Mouse (Mus musculus): ENCODE measurements around the gene Ncbp1.

The Ncbp1 gene

DNA sequence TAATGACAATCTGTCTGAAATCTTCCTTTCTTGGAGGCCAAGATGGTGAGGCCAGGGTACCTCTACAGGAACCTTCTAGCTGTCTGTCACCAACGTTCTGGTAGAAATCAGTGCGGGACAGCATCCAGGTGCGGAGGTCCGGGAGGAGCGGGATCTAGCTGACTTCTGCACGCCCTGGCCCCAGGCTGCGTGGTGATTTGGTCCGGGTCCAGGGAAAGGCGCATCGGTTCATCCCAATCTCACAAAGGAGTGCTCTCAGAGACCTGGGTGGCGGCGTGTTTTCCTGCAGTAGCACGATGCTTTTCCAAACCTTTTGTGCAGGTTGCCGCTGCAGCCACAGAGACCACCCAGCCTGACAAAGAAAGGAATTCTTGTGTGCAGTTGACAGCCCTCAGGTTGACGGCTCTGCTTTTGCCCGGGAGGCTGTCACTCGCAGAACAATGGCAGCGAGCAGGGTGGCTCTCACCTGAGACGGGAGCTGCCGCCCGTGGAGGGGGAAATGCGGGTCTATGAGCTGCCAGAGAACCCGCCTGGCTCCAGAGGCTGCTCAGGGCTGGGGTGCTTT is 64.2 kb downstream of the Ncbp1 start:
- no peak for DNase-seq

- DNase-seq, result no peak
Observed at GRCm38 (mm10) chr4:46221090-46221489, 82.7 kb downstream of the Ncbp1 start.

Data from kidney, adult 9 months (tissue).